Mouse (Mus musculus): Measurements from ENCODE around the gene Pon1.

Gene Pon1

GRCm38 (mm10) chr6:5177967-5178891 lies 15.5 kb downstream of the Pon1 start:
- no peak for DNase-seq (ENCODE audit: extremely low read depth, low read depth, low spot score)

DNA sequence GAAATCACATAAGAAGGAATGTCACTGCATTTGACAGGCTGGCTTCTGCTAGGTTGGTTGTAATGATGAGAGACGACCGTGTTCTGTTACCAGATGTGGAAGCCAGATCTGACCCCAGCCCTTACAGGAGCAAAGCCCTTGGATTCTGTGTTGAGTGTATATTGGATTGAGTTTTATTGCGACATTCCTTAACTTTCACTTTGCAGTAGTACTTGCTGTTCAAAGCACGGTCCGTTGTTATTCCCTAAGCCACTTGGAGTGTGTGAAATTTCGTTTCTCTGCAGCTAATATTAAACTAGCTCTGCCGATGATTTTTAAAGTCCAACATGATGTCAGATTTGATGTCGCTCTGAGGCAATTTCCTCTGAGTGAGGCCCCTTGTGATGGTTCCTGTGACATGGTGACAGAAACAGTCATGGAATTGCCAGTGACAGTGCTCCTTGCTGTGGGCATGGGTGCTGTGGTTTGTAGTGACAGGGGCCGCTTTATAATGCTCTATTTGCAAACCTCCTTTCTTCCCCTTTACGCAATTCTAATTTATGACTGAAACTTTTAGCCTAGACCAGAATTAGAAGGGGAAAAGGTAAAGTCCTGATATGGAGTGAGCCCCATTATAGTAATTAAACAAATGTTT lies 19.4 kb downstream of the Pon1 start:
- no peak for DNase-seq (ENCODE audit: extremely low read depth, low read depth, low spot score)

GRCm38 (mm10) chr6:5172571-5172970 lies 21.2 kb downstream of the Pon1 start:
- DNase-seq (ENCODE audit: extremely low read depth, low read depth, low spot score): no peak

DNA sequence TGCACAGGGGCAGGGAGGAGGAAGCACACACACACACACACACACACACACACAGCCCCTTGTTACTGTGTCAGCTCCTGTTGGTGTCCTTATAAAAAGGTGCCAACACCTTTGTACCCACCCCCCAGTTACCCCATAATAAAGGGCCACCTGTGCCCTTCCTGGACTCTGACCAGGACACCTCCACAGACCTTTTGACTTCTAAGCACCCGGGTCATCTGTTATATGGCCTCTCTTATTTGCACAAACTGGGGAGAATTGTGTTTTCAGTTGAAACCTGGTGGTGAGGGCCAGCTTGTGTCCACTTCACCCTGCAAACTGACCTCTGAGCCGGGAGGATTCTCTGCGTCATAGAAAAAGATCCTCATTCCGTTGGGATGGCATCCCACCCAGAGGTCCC lies 22.3 kb downstream of the Pon1 start:
- no peak for DNase-seq (ENCODE audit: extremely low read depth, low read depth, low spot score)

DNA sequence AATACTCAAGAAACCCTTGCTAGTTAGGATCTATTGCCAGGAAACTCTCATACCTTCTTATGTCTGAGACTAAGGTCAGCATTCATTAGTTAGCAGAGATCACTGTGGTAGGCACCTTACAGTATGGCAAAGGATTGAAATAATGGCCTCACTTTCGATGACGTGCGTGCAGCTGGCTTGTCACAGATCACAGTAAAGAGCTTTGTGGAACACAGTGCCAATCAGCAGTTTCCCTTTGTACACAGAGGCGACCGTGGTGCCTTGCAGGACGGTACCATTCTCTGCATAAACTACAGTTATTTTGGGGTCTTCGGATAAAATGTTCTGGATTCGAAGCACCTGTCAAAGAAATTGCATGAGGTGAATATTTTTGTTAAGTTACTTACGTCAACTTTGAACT lies 25.6 kb downstream of the Pon1 start:
- DNase-seq (ENCODE audit: extremely low read depth, low read depth, low spot score): no peak

- no peak for DNase-seq (ENCODE audit: extremely low read depth, low read depth, low spot score)
These were observed 26.6 kb downstream of the Pon1 start for GRCm38 (mm10) chr6:5167051-5167677.

GRCm38 (mm10) chr6:5164855-5165254 lies 28.9 kb downstream of the Pon1 start:
- no peak for DNase-seq (ENCODE audit: extremely low read depth, low read depth, low spot score)

DNA sequence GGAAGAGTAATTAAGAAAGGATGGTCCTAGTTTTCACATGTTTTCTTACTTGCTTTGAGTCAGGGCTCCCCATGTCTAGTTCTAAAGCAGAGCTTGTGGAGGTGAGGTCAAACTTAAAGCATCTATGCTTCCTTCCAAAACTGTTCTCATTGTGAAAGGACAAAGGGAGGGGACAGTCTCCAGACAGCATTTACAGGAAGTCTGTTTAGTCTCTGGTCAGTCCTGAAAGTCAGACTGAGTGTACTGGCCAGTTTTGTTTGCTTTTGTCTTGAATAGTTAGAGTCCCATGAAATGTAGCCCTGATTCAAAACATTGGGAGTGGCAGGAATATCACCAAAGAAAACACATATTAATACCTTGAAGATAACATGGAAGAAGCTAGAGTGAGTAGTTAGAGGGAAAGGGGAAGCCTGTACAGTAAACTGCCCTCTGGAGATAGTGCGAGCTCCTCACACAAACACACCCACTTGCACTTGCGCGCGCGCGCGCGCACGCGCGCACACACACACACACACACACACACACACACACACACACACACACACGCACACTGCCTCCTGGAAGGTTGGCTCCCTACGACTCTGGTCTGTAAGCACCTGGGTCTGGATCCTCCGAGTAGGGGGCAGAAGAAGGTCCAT lies 30.1 kb downstream of the Pon1 start:
- DNase-seq (ENCODE audit: extremely low read depth, low read depth, low spot score): no peak

DNA sequence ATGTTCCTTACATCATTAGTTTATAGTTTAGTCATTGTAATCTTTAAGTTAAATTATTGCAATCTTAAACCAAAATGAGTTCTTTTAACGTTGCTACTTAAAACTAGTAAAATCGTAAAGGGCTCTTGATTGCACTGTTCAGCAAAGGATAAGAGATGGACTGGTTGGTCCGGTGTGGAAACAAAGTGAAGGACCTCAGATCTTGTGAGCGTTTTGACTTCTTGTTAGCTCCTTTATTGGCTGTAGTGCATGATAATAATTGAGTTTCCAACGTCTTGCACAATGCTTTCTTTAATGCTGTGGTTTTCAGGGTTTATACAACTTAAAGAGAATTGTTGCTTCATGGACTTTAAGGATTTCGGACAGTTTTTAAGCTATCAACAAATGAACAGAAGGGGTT lies 31.7 kb downstream of the Pon1 start:
- DNase-seq (ENCODE audit: extremely low read depth, low read depth, low spot score): no peak

- no peak for DNase-seq (ENCODE audit: extremely low read depth, low read depth, low spot score)
These were observed 34.4 kb downstream of the Pon1 start for GRCm38 (mm10) chr6:5159385-5159791.

DNA sequence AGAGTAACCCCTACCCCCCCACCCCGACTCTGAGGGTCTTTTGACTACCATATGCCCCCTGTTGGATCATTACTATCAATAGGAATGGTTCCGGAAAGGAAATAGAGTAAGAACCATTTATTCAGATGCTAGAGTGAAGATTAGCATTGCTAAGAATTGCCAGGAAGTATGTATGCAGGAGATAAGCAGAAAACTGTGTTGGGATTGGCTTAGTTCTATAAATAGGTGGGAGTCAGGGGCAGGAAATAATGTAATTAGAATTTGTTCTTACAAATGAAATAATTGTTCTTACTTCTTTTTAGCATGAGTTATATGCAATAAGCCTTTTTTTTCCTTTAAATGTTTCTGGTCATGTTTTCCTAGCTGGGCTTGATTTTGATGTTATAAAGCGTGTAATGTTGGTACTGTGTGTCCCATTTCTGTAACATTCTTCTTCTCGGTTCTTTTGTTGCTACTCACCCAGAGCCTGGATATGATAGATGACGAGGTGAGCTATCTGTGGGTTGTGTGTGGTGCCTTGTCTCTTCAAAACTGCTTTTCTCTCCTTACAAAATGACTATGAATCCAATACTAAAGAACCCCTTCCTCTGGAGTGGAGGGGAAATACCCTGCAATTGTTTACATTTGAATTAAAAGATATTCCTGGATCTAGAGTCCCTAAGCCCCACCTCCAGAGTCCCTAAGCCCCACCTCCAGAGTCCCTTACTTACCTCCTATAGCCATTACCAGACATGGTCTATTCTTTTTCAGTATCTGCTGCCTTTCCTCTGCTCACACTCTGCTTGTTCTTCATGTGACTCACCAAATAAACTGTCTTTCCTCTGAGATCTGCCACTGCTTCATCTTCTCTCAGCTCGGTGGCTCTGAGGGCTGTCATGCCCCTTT lies 37.0 kb downstream of the Pon1 start:
- no peak for DNase-seq (ENCODE audit: extremely low read depth, low read depth, low spot score)

DNA sequence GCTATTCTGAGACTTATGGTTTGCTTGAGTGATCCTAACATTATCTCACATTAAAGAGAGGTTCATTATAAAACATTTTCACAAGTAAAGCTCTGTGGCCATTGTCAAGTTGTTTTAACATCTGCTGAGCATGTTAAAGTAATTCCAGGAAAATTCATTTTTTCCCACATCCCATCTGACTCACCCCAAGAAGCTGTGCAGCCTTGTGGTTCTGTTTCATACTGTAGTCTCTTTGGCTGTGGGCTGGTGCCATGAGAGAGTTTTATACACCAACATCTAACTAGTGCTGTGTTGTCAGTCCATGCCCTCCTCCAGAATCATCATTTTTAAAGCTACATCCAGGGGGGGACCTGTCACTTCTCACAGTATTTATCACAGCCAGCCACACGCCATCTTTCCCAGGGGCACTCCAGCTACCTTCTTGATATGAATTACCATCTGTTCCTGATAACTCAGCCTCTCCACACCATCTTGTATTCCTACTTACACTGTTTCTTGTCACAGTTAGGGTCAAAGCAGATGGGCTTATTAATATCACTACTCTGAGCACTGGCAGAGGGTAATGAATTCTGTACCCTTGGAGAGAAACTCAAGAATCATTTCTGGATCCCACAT lies 38.3 kb downstream of the Pon1 start:
- DNase-seq (ENCODE audit: extremely low read depth, low read depth, low spot score): no peak

- DNase-seq (ENCODE audit: extremely low read depth, low read depth, low spot score): no peak
These were observed 39.0 kb downstream of the Pon1 start for GRCm38 (mm10) chr6:5154786-5155185.

DNA sequence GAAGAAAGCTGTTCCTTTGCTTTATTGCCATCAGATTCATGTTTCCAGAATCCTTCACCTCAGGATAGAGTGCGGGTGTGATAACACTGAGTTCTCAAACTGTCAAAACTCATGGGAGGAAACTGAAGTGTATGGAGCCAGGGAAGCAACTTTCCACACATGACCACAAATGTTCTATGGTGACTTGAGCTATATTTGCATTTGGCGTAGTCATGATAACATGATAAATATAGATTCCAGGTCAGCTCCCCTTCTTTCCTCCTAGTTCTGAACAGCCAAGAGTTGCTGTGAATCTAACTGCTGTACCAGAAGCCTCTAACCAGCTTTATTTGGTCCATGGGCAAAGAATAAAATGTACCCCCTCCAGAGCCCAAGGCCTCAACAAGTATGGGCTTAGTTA lies 41.6 kb downstream of the Pon1 start:
- DNase-seq (ENCODE audit: extremely low read depth, low read depth, low spot score): no peak

DNA sequence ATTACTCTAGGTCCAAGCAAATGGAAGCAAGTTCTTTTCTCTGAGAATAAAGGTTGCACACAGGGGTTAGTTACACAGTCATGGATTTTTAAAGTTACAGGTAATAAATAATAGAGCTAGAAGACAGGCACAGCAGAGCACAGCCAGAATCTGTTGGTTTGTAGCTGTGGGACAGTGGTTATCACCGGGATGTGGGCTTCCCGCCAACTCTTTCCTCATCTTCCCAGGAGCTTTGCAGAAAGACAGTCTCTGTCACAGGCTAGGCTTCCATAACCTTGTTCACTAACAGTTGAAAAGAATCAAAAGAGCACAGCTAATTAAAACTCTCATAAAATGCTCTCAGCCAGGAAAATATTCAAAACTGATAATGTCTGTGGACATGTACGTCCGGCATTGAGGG lies 42.6 kb downstream of the Pon1 start:
- no peak for DNase-seq (ENCODE audit: extremely low read depth, low read depth, low spot score)

GRCm38 (mm10) chr6:5149941-5150340 lies 43.8 kb downstream of the Pon1 start:
- DNase-seq (ENCODE audit: extremely low read depth, low read depth, low spot score): no peak

- DNase-seq (ENCODE audit: extremely low read depth, low read depth, low spot score): no peak
These were observed 46.1 kb downstream of the Pon1 start for GRCm38 (mm10) chr6:5147488-5148142.

GRCm38 (mm10) chr6:5139666-5140065 lies 54.1 kb downstream of the Pon1 start:
- no peak for DNase-seq (ENCODE audit: extremely low read depth, low read depth, low spot score)

DNA sequence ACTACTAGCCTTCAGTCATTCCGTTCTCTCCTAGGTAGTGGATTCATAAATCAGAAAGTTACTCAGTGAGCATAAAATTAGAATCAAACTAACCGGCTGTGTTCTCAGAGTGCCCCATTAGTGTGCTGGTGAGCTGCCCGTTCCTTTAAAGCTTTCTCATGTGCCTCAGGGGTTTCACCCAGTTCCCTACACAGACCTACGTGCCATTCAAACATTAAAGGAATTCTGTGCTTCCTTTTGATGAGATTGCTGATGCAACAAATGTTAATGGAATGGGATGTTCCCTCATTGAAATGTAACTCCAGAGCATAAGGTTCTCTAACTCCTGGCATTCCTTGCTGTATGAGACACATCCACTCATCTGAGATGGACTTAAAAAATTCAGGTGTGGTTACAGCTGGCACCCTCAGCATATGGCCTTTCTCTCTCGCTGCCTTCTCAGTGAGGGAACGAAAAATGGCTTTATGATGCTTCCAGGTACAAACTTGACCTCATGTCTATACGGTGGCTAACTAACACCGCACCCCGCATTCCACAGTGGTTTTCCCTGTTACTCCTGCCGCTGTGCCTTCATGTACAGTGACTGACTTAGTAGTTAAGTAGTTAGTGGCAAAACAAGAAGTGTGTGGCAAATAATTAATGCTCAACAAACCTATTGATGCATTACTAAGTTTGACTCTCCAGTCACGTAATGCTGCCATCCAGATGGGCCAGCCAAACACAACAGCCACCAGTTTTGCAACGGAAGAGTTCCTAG lies 54.7 kb downstream of the Pon1 start:
- no peak for DNase-seq (ENCODE audit: extremely low read depth, low read depth, low spot score)

Measured in fat pad, adult 2 months (tissue).